Mouse (Mus musculus): Measurements from ENCODE around the gene Cnbd2.

DNA sequence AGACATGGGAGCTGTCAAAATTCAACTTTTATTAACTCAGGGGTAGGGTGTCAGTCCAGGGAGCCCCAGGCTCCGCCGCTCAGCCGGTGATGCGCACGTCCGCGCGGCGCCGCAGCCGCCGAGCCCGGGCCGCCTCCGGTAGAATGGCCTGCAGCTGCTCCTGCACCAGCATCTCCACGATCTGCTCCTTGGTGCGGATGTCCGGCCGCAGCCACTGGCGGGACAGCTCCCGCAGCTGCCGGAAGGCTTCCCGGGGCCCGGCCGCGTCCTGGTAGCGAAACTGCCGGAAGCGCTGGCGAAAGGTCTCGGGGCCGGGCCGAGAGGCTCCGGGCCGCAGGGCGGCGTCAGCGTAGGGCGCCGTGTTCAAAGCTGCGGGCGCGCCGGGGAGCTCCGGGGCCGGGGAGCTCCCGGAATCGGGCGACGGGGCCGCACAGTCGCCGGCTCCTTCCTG lies 233 bp upstream of the Cnbd2 start:
- no peak for TF ChIP-seq CTCF (conservative IDR thresholded peaks at IDR 0.05; ENCODE audit: insufficient read depth, insufficient read length, low read depth, low read length)
- no peak for TF ChIP-seq POLR2A (IDR thresholded peaks at IDR 0.05; ENCODE audit: low read depth, low read length)

All from kidney, adult 2 months (tissue).